Mouse (Mus musculus): ENCODE measurements around the gene Cd63.

DNA sequence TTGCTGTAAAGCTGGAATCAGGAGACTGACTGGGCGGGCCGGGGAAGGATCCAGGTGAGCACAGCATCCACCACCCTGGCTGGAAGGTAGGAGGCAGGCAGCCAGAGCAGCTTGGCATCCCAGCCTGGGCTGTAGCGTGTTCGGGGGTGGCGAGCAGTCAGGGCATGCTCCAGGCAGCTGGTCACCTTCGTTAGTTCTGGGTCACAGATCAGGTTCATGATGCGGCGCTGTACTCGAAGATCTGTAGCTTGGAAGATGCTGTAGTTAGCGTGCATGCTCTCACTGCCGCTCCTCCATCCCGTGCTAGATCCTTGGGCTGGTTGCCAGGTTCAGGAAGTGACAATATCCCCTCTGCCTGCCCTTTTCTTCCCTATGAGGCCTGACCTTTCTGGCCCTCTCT lies 12.9 kb downstream of the Cd63 start:
- no peak for TF ChIP-seq CTCF (IDR thresholded peaks at IDR 0.05; ENCODE audit: low read depth, low read length)
- TF ChIP-seq EP300 (IDR thresholded peaks at IDR 0.05; ENCODE audit: insufficient read depth, low read depth, low read length): no peak
- TF ChIP-seq POLR2A (IDR thresholded peaks at IDR 0.05; ENCODE audit: insufficient read depth, low read length): no peak

All from ES-Bruce4 (cell line).